Mouse (Mus musculus) lung, adult 18-20 months (tissue): ENCODE data around the gene Gprin3.
"Not testable (repeated sequence)": the region's sequence is repeated elsewhere in the genome, so short reads cannot be mapped to it uniquely, and the experiment has no call there.

Source experiments
- DNase-seq, 2 experiments: peaks; one replicate each; pipeline ENCODE4 v3.0.0; 2022; ENCODE audit warnings: mixed read lengths in 2 of 2

The Gprin3 gene

DNA sequence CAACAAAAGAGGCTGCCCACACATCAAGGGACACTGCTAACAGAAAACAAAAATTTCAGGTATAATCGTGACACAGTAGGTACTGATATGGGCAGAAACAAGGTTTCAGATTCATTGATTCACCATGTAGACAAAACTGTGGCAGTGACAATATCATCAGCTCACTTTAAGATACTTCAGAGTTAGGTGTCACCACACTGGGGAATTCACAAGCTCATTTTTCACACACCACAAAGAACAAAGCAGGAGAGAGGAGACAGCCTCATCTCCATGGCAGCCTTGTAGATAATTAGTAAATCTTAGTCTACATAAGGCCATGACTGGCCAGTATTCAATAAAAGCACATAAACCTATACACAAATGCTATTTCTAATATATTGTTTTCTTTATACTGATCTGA lies 77.4 kb downstream of the Gprin3 start:
- DNase-seq = no peak

DNA sequence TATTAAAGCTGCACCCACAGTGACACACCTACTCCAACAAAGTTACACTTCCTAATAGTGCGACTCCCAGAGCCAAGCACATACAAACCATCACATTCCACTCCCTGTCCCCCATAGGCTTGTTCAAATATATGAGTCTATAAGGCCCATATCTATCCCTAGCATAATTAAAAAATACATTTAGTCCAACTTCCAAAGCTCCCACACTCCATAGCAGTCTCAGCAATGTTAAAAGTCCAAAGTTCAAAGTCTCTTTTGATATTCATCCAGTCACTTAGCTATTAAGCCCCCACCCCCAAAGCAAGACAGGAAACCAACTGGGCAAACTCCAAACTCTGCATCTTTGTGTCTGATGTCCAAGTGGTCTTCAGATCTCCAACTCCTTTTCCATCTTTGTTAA lies 84.9 kb downstream of the Gprin3 start:
- no peak for DNase-seq

DNA sequence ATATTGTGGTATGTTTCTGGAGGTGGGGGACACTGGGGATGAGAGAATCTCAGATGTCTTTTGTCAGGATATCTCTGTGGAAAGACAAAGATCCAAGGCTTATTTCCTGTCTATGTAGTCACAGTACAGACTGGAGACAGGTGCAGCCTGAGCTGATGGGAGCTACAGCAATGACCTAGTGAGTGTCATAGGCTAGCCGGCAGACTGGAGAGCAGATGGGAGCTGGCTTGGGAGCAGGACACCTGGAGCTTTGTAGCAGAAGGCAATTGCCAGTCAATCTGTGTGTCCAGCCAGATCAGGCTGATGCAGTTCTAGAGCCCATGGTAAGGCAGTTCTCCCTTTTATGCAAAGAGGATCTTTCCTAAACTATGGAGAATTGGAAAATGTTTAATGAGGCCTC lies 97.8 kb downstream of the Gprin3 start:
- DNase-seq = no peak

DNA sequence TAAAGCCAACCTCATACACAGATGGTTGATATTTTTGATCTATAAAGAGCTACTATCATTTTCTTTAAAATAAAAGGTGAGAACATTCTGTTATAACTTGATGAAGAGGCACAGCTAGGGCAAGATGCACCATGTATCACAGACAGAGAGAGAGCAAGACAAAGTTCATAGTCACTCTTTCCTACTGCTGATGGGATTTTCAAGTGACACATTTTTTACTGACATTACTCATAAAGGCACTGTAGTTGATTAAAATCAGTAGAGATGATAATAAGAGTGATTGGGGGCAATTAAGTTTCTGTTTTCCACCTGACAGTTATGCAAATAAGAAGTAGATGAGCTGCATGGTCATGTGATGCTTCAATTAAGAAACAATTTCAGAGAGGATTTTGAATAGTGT lies 110.2 kb downstream of the Gprin3 start:
- no peak for DNase-seq

DNA sequence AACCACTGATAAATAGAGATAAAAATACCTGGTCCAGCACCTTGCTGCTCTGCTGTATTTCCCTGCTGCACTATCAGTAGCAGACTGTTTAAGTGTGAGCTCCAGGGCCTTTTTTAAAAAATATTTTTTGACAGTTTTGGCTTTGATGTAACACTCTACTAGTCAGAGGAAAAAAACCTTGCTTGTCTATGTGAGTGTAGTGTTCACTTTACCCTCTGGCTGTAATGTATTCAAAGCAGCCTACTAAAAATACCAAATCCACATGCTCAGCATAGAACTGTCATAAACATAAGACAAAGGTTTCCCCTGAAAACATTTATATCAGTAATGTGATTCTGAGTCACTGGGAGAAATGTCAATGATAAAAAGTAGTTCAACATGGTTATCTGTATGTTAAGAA lies 111.0 kb downstream of the Gprin3 start:
- no peak for DNase-seq

DNA sequence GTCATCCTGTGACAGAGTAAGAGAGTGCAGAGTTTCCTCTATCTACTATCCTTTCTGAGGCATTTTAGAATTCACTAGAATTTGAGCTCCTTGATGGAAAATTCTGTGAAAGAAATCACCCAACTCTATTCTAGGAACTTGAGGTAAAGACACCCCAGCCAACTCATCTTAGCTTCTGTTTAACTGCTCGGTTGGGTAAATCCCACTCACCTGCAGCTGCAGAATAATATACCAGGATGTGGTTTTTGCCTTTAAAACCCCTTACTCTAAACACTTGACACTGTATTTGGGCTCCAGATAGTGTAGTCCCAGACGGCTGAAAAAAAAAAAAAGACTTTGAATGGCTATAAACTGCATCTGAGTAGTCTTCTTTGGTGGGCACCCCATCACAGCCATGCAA lies 112.9 kb downstream of the Gprin3 start:
- DNase-seq = no peak

DNA sequence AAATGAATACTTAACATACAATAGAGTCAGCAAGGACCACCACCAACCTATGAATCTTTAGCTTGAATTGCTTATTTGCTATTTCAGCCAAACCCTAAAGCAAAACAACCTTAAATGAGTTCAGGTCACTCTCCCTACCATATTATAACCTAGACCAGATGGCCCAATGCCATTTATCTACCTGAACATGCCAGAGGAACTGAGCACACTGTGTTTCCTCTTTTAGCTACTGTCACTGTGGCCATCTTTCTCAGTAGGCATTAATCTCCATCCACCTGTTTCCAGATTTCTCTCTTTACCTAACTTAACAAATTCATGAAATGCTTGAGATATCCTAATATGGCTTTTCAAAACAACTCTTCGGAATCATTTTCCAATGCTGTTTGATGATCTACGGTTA lies 114.9 kb downstream of the Gprin3 start:
- DNase-seq = no peak

DNA sequence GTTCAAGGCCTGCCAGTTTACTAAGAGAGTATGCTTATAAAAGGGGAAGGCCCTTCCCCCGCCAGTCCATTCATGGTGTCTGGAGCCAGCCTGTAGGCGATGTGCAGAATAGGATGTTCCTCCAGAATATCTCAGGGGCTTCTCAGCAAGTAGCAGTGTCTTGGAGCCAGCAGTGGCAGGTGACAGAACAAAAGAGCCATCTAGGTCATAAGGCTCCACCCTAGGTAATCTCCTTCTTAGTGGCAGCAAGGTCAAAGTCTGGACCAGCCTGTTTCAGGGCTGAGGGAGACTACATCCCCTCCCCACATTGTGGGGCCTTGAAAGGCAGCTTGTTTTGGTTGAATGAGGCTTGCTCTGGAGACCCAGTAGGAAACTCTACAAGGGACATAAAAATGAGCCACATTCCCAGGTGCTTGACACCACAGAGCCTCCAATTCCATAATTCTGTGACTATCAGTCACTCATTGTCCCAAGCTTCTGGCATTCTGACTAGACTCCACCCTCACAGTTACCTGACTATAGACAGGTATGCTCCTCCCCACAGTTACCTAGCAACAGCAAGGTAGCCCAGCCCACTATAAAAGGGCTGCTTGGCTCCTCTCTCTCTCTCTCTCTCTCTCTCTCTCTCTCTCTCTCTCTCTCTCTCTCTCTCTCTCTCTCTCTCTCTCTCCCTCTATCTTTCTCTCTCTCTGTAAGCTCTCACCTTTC lies 121.7 kb downstream of the Gprin3 start:
- DNase-seq = not testable (repeated sequence)

DNA sequence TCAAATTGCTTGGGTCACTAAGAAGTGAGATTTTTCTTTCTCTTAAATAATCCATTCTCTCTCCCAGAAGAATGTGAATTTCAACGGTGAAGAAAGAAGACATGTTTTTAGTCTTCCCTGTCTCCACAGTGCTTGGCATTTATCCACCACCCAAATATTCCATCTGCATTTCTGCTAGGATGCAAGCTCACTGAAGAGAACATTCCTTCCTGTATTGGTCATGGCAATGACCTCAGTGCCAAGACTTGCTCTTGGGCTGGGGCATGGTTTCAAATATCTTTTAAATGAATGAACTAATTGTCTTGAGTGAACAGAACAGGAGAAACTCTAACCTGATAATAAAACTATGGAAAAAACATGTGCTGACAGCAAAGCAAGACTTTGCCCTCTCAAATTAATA lies 123.1 kb downstream of the Gprin3 start:
- no peak for DNase-seq
